Mouse (Mus musculus) bone marrow, adult 2 months (tissue): ENCODE data around the gene Phc1.

Experiments used
- CTCF ChIP-seq: fragments of 200-500 bp; IDR thresholded peaks from 2 replicates; pipeline ENCODE4 v1.5.1; 2011; ENCODE audit warnings: low read length, control low read depth; ENCODE audit not compliant: control insufficient read depth, insufficient read depth
- POLR2A ChIP-seq: fragments of 200-500 bp; IDR thresholded peaks from 2 replicates; pipeline ENCODE4 v1.6.1; 2011; ENCODE audit warnings: low read depth, mild to moderate bottlenecking, control low read depth, low read length, borderline replicate concordance; ENCODE audit not compliant: control insufficient read depth

DNA sequence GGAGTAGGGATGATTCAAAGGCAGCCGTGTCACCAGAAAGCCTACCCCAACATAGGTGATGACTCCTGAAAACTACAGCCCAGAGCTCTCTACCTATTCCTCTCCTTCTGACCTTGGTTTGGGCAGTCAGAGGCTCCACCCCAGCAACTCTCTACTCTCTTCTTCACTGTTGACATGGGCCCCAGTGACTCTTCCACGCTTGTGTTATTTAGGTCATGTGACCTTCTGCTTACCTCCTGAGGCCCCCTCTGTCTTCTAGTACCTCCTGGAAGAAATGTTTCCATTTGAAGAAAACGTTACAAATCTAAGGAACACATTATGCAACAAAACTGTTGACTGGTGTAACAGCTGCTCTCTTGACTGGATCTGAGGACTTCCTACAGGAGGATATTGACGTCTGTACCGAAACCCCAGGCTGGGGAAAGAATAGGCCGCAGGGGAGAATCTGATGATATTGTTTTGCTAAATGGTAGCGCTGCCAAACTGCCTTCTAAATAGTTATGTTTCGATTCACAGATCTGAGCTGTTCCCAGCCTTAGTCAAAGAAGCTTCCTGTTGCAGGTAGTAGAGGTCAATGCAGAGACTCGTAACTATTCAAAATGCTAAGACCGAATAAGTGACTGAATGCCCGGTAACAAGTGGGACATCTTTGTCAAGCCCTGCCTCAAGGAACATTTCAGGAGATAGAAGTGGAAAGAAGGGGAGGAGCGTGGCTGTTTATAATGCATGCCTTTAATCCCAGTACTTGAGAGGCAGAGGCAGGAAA is 35.4 kb downstream of the Phc1 start:
- TF ChIP-seq POLR2A (no peak), CTCF (no peak)
